Mouse (Mus musculus): ENCODE measurements around the gene Zfp628.

DNA sequence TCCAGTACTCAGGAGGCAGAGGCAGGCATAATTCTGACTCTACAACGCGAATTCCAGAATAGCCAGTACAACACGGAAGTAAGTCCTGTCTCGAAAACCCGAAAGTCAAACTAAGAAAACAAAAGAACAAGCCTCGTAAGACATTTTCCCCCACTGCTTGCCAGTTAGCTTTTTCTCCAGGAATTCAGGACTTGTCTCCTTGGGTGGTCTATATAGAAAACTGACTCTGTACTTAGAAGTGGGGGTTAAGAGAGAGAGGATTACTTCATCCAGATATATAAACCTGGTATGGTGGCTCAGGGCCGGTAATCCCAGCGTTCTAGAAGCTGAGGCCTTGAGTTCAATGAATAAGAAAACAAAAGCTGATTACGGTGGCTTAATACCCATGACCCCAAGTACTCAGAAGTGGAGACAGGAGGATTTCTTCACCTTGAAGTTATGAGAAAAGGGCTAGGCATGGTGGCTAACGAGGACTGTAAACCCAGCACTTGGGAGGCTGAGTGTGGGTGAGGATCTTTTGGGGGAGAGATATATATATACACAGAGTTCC is 48.3 kb upstream of the Zfp628 start:
- TF ChIP-seq CTCF (IDR thresholded peaks at IDR 0.05; ENCODE audit: control insufficient read depth, insufficient read depth, low read length), result no peak
- no peak for TF ChIP-seq POLR2A (IDR thresholded peaks at IDR 0.05; ENCODE audit: borderline replicate concordance, control insufficient read depth, low read depth, low read length)
